Mouse (Mus musculus) frontal cortex, postnatal 10 days (tissue): ENCODE measurements around the gene Slc1a4.

Experiments used
- DNase-seq, 2 experiments: peaks; one replicate each; pipeline ENCODE4 v3.0.0; 2022; ENCODE audit warnings: low spot score in 2 of 2, mixed read lengths in 1 of 2

Slc1a4 gene

DNA sequence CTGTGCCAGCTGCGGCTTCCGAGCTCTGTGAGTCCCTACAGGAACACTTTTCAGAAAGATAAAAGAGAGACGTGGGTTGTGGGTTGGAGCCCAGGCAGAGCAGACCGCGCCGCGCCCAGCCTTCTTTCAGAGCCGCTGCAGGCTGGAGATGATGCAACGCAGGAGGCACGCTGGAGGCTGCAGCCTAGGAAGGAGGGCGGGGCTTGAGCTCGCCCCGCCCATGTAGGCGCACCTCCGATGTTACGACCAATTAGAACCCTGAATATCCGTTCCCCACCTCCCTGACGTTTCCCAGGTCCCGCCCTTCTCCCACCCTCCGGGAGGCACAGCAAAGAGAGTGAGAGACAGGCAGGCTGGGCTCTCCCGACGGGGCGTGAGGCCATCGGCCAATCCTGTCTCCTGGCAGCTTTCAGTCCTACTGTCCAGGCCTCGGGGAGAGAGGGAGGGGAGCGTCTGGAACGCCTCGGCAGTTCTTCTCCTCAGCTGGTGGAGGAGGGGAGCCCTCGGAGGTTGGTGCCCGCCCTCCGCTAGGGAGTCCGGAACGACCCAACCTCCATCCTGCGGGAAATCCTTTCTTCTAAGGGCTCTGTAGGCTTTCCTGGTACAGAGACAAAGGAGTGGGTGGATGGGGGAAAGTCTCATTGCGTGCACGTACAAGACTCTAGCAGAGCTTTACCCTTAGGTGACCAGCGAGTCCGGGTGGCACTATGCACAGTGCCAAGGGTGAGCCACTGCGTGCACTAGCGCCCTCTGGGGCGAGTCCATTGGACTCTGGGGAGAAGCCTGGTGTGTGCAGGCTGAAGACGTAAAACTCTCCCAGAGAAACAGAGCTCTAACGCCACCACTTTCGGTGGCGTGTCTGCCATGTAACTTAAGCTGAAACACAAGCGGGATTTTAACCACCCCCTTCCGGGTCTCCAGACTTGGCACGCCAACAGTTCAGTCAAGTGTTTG, at the start of gene Slc1a4:
Slc1a4 (minus strand) TSS at position 153 of the 954 bp plus-strand sequence.
- DNase-seq = peak; percentile 93 to 95

DNA sequence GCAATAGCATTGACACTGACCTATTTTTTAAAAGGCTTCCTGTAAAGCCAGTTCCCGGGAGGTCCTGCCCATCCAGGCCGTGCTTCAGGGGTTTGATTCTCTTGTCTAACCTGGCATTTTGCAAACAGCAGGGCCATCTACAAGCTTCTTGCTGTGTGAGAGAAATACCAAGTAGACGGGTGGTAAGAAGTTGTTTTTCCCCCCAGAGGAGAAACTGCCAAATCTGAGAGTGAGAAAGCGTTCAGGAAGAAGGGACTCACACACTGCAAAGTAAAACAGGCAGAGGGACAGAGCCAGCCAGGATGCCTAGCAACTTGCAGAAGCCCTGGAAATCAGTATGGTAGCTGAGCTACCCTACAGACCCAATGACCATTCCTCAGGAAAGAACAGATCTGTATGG, 47.6 kb upstream of the Slc1a4 start:
- no peak for DNase-seq

DNA sequence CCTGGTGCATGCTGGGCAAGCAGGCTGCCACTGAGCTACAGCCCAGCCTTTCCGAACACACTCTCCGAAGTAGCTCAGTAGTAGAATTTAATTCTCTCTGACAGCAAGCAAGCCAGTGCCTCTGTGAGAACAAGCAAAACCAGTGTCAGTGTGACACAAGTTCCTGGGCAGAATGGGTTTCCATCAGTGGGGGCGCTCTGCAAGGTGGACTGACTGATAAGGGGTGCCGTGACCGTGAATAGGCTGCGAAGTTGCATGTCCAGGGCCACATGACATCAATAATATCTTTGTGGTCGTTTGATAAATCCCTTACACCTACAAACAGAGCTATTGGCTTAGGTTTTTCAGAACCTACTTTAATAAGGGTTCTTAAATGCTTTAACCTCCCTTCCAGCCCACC, 44.1 kb upstream of the Slc1a4 start:
- no peak for DNase-seq

DNA sequence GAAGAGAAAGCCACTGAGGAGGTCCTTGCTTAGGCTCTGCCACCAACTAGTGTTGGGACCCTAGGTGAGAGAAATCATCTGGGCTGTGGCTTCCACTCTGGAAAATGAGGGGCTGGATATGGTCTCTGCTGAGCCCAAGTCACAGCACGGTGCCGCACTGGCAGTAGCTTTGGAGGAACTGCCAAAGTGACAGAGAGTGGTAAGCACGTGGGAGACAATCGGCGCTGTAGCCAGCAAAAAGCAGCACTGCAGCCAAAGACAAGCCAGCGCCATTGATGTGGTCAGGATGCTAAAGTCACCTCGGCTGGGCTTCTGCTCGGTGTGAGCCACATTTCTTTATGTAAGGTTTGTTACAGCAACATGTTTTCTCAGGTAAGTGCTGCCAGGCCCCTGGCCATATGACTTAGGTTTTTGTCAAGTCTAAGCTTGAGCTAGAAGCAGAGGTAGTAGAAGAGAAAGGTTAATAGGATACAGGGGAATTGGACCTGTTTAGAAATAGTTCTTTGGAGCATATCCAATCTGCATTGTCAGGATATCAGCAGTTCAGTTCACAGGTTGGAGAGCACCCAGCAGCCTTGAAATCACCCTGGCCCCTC, 40.2 kb upstream of the Slc1a4 start:
- DNase-seq = peak in 1 of 2 experiments; percentile 23

DNA sequence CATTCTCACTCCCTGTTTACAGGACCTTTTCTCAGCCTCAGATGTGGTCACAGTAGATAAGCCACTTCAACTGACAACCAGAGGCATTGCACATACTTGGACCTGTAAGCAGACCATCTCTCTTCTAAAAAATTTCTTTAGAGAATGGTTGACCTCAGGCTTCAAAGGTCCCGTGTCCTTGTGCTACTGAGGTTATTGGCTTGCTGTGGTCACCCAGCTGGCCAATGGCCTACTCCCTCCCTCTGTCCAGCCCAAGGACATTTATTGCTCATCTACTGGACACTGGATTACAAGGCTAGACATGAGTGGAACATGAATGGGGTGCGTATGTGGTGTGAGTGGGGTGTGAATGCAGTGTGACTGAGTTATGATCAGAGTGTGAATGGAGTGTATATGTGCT, 38.0 kb upstream of the Slc1a4 start:
- no peak for DNase-seq

DNA sequence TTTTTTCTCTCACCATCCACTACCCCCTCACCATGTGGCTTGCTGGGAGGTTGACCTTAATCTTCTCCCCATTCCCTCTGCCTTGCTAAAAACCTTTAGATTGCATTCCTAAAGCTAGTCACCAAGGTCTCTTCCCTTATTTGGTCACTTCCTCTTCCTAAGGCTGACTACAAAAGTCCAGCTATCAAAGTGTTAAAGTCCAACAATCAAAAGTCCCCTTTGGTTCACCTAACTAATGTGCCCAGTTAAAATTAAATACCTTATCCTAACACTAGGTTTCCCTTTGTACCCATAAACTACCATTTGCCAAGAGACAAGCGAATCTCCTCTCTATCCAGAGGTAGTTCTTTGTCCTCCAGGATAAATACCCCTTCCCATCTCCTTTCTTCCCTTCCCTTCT, 33.9 kb upstream of the Slc1a4 start:
- no peak for DNase-seq

DNA sequence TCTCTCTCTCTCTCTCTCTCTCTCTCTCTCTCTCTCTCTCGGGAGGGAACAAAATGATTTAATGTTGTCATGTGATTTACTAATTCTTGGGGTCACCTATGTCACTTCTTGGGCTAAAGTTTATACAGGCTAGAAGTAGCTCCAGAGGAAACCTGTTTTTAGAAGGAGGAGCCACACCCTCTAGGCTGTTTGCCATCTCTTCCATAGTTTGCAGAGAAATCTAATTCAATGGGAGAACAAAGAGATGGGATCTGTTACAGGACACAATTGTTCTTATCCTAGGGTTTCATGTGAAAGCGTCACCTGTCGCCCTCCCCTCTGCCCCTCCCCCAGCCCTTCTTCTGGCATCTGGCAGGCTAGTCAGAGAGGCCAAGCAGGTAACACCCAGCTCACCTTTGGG, 28.8 kb upstream of the Slc1a4 start:
- no peak for DNase-seq

DNA sequence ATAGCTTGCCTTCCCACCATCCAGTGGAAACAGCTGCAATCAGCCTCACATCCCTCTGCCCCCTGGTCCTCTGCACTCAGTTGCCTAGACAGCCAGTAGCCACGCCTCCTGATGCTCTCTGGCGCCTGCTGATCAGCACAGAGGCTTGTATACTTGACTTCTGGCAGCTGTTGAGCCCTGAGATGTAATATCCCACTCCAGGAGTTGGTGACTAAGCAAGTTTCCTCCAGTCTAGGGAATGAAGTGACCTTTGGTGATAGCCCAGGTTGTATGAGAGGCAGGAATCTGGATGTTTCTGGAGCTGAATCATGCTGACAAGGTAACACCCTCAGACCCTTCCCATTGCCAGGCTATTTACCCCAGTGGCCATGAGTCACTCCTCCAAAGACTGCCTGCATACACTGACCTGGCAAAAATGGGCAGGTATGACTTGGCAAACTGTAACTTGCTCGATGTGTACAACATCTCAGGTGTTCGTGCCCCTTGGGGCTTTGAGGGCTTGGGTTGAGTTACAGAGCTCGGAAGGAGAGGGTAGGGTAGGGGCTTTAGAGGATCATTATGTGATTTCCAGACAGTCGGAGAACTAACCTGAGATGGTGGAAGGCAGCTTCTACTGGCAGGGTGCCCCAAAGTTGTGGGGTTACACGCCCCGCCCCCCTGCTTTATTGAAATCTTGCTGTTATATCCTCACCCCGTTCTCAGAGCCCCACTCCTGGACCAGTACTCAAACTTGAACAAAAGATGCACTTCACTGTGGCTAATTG, 25.4 kb upstream of the Slc1a4 start:
- no peak for DNase-seq

DNA sequence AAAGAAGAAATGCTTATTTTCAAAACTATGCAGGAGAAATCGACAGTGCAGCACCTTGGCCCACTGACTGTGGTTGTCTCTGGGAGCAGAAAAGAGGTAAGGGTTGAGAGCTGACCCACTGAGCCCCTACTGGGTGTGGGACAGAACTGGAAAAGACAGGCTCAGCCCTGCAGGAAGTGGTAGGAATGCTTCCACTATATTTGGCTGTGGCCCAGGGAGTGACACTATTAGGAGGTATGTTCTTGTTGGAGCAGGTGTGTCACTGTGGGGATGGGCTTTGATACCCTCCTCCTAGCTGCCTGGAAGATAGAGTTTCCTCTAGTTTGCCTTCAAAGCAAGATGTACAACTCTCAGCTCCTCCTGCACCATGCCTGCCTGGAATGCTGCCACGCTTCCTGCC, 16.0 kb upstream of the Slc1a4 start:
- DNase-seq = no peak

DNA sequence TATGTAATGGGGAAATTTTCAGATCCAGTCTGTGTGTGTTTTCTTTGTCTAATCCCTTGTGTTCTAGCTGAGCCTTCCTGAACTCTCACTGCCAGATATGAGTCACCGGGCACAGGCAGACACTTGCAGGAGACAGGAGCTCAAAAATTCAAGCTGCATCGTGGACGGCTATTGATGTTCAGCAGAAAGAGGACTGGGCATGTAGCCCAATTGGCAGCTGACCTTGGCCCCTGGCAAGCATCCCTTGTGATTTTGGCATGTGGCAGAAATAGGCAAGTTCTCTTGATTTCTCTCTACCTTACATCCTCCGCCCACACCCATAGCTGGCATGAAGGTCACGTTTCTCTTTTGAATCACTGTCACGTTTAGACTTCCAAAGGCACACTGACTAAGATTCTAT, 15.0 kb upstream of the Slc1a4 start:
- DNase-seq = peak; percentile 71 to 72

DNA sequence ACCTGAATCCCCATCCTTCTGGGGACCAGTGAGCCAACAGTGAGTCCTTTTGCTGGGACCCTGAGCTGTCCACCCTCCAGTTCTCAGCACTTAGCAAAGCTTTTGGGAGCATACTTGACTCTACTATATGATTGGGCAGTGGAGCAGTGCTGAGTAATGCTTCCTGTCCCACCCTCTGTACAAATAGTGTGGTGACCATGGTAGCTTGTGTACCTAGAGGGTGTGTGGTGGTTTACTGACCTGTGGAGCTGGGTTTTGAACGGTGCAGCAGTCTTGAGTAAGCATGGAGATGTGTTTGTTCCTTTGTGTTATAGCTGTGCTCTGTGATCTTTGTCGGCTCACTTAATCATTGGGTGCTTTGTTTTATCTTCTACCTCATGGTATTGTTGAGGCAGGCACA, 13.9 kb upstream of the Slc1a4 start:
- DNase-seq = no peak

DNA sequence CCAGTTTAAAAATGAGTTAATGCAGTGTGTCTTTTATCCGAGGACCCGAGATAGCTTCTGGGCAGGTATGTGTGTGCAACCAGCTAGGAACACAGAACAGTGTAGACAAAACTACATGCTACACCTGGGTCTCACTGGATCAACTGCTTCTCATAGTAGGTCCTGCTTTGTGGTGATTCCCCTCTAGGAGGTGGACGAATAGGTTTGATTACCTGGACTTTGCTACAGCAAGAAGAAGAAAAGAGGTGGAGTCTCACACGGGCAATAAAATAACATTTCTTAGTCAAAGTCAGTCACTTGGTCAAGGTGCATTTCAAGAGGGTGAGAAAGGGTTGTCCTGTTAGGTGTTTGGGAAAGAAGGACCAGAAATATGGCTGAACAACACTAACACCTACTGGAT, 11.4 kb upstream of the Slc1a4 start:
- no peak for DNase-seq

DNA sequence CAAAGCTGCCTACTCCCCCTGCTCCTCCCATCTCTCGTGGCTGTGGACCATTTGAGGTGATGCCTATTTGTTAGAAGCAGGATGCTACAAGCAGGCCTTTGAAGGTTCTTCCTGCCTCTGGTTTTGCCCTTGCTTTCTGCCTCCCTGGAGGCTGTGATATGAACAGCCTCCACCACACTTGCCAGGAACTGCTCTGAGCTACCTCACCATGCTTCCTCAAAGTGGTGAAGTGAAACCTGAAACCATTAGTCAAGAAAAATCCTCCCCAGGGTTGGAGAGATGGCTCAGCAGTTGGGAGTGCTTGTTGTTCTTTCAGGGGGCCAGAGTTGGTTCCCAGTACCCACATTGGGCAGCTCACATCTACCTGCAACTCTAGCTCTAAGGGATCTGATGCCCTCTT, 9.1 kb upstream of the Slc1a4 start:
- DNase-seq = no peak

DNA sequence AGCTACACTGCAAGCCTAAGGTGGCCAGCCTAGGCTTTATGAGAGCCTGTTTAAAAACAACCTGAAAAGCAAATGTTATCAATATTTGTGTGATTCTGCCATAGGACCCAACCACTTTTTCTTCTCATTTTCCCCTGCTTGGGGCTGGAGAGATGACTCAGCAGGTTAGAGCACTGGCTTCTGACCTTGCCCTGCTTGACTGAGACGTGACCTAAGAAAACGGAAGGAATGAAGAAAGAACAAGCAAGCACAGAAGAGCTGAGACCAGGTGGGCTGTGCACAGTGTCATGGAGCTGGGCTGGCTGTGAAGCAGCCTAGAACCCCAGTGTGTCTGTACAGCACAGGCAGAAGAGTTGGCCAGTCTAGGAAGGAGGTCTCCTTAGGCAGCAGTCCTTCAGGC, 6.2 kb upstream of the Slc1a4 start:
- DNase-seq = no peak

DNA sequence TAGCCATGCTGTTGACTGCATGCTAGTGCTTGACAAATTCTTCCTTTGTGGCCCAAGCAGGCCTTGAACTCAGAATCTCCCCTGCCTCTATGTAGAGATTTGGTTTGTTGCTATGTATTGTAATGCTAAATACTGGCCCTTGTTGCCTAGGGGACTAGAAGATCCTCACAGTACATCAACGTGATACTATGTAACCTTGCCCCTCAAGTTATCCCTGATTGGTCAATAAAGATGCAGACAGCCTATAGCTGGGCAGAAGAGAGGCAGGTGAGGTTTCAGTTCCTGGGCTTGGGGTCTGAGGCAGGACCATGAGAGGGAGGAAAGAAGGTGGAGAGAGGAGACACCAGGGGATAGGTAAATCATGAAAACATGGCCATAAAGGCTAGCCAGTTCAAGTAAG, 1.8 kb upstream of the Slc1a4 start:
- no peak for DNase-seq

DNA sequence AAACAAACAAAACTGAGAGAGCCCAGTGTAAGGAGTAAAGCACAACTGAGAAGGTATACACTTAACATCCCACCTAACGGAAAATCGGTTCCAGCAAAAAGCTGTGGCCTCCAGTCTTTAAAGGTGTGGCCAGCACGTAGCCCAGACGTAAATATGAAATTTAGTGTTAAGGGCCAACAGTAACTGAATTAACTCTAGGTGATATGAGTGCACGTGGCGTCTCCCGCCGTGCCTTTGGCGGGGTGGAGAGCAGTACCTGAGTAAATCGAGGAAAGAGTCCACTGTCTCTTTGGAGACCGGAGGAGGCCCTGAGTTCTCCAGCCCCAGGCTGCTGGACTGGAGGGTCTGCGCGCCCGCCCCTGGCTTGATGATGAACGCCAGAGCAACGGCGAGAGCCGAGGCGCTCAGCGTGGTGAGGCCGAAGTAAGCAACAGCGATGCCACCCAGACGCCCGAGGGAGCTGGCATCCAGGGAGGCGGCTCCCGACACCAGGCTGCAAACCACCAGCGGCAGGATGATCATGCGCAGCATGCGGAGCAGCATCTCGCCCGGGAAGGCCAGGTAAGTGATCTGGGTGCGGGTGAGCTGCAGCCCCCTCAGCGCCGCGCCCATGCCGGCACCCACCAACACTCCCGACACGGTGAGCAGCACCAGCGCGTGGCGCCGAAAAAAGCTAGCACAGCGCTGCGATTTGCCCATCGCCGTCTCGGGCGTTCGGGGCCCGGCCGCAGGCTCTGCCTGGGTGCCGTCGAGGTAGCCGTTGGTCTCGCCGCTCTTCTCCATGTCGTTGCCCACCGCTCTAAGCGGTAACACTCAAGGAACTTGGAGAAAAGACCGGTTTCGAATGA, 599 bp downstream of the Slc1a4 start:
- peak in 1 of 2 experiments; percentile 48 for DNase-seq

DNA sequence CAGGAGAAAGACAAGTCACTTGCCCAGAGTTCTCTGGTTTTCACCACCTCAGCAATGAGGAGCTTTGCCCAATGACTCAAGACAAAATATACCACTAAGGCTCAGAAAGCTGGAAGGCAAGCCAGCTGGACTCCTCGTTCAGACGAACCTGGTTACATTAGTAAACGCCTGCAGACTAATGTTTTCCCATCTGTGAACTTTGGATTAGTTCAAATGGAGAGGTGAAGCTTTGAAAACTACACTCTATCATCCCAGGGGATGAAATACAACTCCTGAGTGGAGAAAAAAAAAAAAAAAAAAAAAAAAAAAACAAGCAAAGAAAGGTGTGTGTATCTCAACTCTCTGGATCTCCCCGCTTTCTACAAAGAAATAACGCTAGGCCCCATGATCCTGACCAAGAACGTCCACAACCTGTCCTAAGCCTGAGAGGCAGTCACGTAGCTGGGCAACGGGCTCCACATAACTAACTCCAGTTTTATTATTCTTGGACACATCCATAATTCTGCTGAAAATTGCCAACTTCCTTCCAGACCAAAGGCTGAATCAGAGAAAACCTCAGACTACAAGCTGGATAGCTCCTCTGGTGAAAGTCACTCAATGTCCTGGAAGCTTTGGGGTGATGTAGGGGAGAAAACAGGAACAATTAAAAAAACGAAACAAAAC, 1.4 kb downstream of the Slc1a4 start:
- DNase-seq = no peak

DNA sequence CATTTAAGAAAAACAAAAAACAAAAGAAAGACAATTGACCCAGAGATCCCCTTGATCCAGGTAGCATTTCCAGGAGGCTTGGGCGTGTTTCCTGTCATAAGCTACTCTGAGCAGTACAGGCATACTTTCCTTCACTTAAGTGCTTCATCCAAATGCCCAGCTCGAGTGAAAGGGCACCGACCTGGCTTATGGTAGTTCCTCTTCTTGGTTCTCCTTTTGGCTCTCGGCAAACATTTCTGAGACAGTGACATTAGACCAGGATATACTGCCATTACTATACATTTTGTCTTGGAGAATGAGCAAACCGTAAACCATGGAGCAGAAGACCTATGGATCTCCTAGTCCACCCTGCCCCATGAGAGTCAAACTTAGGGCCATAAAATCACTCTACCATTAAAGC, 2.8 kb downstream of the Slc1a4 start:
- no peak for DNase-seq

DNA sequence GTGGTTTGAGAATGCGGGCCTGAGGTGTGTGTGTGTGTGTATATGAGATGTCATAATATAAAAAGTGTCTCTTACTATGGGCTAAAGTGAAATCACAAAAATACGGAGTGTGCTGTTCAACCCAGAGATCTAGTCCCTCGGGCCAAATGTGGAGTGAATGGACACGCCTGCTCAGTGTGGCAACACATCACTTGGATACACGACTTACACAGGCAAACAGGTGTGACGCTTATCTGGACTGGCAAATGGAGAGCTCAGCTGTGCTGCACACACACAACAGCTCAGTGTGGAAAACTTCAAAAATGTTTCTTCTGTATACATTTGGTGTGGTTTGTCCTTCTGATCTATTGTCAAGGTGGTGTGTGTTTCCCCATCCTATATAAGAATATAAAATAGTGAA, 3.7 kb downstream of the Slc1a4 start:
- no peak for DNase-seq

DNA sequence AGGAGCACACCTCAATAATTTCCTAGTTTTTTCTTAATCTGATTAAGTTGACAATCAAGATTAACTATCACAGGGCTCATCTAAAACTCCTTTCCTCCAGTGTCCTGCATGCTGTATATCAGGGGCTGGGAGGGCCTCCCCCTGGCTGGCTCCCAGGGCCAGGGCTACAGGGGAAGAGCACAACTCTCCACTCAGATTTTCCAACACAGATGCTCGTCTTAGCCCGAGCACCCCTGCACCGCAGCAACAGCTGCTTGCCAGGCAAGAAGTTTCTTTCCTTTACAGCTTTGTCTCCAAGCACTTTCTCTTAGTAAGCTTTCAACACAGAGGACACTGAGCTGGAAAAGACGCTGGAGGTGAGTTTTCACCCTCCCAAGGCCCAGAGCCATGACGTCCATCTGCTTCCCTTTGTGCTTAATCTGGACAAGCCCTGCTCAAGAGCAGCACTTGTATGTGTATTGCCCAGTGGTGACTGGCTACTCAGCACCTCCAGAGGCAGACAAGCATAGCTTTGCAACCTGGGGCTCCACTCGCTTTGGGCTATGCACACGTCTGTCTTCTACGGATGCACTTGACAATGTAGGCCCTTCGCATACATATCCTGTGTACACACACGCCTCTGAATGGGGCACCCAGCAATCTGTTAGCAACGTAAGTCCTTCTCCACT, 6.1 kb downstream of the Slc1a4 start:
- no peak for DNase-seq
